Mouse (Mus musculus): ENCODE results near the gene Gm7075. TPM values are rescaled to one million over a fixed set of nuclear protein-coding genes. Genes with fewer than 3 reads are reported as not detected.
"Not testable (repeated sequence)": the region's sequence is repeated elsewhere in the genome, so short reads cannot be mapped to it uniquely, and the experiment has no call there.

Gene Gm7075
- not detected in 2 replicates for polyA plus RNA-seq (2011; ENCODE audit: insufficient read depth, insufficient read length, low replicate concordance, missing spikeins)

DNA sequence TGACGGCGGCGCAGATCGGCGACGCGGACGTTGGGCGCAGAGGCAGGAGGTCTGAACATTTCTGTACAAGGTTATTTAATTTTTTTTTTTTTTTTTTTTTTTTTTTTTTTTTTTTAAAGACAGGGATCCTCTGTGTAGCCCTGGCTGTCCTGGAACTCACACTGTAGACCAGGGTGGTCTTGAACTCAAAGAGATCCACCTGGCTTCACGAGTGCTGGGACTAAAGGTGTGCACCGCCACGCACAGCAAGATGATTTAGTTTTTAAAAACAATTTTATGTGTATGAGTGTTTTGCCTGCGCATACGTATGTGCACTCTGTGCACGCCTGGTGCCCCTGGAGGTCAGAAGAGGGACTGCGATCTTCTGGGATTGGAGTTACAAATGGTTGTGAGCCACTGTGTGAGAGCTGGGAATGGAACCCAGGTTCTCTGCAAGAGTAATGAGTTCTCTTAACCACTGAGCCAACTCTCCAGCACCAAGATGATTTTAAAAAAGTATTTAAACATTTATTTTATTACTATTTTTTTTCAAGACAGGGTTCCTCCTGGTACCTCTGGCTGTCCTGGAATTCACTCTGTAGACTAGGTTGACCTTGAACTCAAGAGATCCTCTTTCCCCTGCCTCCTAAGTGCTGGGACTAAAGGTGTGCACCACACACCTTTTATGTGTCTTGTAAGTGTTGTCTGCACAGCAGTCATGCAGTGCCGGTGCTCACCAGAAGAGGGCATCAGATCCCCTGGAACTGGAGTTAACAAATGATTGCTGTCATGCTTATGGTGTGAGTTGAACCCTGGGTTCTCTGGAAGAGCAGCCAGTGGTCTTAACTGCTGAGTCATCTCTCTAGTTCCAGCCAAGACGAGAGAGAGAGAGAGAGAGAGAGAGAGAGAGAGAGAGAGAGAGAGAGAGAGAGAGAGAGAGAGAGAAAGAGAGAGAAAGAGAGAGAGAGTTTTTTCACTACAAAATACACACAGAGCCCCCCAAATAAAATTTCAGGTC, at the start of gene Gm7075:
Gm7075 (minus strand) TSS at position 51 of the 997 bp plus-strand sequence.
- H3K4me3 ChIP-seq (replicated peaks; ENCODE audit: control insufficient read depth, low read depth, low read length): no peak within 1 kb of the TSS
- TF ChIP-seq POLR2A (IDR thresholded peaks at IDR 0.05; ENCODE audit: borderline replicate concordance, control insufficient read depth, low read depth, low read length): no peak
- peak; percentile 75 for TF ChIP-seq CTCF (IDR thresholded peaks at IDR 0.05; ENCODE audit: control insufficient read depth, insufficient read depth, low read length)
- 84% methylated on average over 18 of the region's 18 CpGs for WGBS
- H3K27ac ChIP-seq (ENCODE audit: control insufficient read depth, insufficient read depth, low read depth, low read length, poor library complexity): no peak within 1 kb of the TSS
- no peaks in the 10 kb centered on the region for H3K4me1 ChIP-seq (ENCODE audit: control insufficient read depth, insufficient read depth, low read length)

DNA sequence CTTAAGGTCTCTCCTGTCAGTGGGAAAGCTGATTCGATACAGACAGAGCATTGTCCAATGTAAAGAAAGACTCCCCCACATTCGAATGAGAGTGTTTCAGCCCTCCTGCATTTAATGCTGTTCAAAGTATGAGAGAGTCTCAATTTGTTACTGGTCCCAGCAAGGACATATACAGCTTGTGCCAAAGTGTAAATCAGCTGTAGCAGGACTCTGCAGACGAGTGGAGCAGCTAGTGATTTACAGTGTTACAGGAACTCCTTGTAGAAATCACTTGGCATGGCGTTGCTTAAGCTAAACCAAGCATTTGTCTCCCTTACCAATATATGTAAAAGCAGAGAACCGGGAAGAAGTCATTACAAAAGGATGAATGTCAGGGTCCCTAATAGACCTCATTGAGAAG, 39.3 kb upstream of the Gm7075 start:
- H3K4me1 ChIP-seq (ENCODE audit: control insufficient read depth, insufficient read depth, low read length): no peaks in the 10 kb centered on the region
- H3K27ac ChIP-seq (ENCODE audit: control insufficient read depth, insufficient read depth, low read depth, low read length, poor library complexity): no peak overlapping the region
- TF ChIP-seq CTCF (IDR thresholded peaks at IDR 0.05; ENCODE audit: control insufficient read depth, insufficient read depth, low read length) (no peak), POLR2A (IDR thresholded peaks at IDR 0.05; ENCODE audit: borderline replicate concordance, control insufficient read depth, low read depth, low read length) (no peak)
- no peak overlapping the region for H3K4me3 ChIP-seq (replicated peaks; ENCODE audit: control insufficient read depth, low read depth, low read length)
- 68% methylated on average over 5 of the region's 5 CpGs for WGBS

DNA sequence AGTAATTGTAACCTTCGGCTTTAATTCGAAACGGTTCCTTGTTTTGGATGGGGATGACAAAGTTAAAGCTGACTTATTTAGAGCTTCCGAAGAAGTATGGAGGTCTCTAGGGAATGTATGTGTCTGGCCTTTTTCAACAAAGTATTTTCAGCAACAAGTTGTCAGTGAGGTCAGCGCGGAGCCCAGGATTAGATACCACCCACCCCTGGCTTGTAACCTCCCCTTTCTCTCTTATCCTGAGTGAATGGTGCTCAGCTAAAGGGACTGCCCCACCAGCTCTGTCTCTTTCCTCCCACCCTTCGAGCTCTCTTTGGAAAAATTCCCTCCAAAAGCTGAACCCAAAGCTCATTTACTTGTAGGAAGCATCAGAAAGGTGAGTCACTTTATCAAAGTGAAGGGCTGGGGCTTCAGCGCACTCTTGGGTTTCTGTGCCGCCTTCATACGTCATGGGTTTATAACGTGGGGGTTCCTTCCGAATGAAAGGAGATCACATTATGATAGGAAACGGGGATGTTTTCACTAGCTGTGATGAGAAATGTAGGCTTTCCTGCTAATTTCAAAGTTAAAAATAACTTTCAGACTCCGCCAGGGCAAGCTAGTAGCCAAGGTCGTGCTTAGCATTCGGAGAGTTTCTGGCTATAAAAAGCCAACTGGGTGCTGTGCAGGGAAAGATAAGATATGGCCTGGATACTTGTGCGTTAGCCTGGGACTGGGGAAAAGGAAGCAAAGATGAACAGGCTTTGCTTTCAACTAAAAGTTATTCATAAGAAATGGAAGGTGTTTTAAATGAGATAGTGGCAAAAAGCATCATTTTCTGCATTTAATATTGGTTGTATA, 35.9 kb upstream of the Gm7075 start:
- WGBS: 78% methylated on average over 17 of the region's 17 CpGs

DNA sequence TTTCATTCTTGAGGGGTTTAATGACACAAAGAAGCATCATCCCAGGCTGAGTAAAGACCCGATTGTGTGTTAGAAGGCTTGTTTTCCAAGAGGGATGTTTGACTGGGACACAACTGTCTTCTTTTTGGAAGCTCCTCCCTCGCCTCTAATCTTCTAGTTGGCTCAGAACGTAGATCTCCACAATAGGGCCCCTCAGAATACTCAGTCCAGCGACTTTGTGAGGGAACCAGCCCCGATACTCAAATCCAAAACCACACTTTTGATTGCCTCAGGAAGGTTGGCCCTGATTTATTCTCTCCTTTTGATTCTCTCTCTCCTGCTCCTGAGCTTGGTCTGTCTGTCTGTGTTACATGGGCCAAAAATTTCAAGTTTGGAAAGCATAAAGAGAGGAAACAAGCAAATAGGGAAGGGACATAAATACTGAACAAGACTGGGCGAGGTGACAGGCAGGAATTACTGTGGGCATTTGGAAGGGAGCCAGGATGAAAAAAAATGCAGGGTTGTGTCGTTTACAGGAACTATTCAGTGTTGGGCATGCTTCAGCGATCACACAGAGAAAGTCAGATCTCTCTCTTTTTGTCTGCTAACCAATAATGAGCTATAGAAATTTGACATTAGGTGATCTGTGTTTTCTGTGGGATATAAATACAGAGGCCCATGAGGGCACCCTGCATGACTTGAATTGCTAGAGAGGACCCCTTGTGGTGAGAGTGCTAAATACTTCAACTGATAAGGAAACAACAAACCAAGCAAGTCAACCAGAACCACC, 33.7 kb upstream of the Gm7075 start:
- 23% methylated on average over 8 of the region's 8 CpGs for WGBS
- H3K4me3 ChIP-seq (replicated peaks; ENCODE audit: control insufficient read depth, low read depth, low read length): no peak overlapping the region
- H3K4me1 ChIP-seq (ENCODE audit: control insufficient read depth, insufficient read depth, low read length): no peaks in the 10 kb centered on the region
- TF ChIP-seq CTCF (IDR thresholded peaks at IDR 0.05; ENCODE audit: control insufficient read depth, insufficient read depth, low read length) (no peak), POLR2A (IDR thresholded peaks at IDR 0.05; ENCODE audit: borderline replicate concordance, control insufficient read depth, low read depth, low read length) (no peak)
- no peak overlapping the region for H3K27ac ChIP-seq (ENCODE audit: control insufficient read depth, insufficient read depth, low read depth, low read length, poor library complexity)

More for the DNA sequence above, 35.9 kb upstream of the Gm7075 start:
- H3K27ac ChIP-seq (ENCODE audit: control insufficient read depth, insufficient read depth, low read depth, low read length, poor library complexity): no peak overlapping the region
- H3K4me3 ChIP-seq (replicated peaks; ENCODE audit: control insufficient read depth, low read depth, low read length): no peak overlapping the region
- TF ChIP-seq POLR2A (IDR thresholded peaks at IDR 0.05; ENCODE audit: borderline replicate concordance, control insufficient read depth, low read depth, low read length): no peak
- no peak for TF ChIP-seq CTCF (IDR thresholded peaks at IDR 0.05; ENCODE audit: control insufficient read depth, insufficient read depth, low read length)
- H3K4me1 ChIP-seq (ENCODE audit: control insufficient read depth, insufficient read depth, low read length): no peaks in the 10 kb centered on the region

DNA sequence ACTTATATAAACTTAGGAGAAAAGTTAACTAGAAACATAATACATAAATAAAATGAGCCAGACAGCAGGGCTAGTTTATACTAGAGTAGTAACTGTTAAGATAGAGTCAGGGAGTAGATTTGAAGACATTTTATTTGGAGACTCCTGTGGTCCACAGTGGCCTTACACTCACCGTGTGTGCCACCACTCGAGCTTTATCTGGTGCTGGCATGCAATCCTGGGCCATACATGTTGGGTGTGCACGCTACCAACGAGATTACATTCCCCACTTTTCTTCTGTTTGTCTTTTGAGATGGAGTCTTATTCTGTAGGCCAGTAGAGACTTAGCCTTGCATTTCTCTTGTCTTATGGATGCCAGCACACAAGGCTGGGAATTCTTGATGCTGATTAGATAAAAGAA, 32.3 kb upstream of the Gm7075 start:
- no peak for TF ChIP-seq CTCF (IDR thresholded peaks at IDR 0.05; ENCODE audit: control insufficient read depth, insufficient read depth, low read length)
- TF ChIP-seq POLR2A (IDR thresholded peaks at IDR 0.05; ENCODE audit: borderline replicate concordance, control insufficient read depth, low read depth, low read length): no peak
- no peaks in the 10 kb centered on the region for H3K4me1 ChIP-seq (ENCODE audit: control insufficient read depth, insufficient read depth, low read length)
- H3K4me3 ChIP-seq (replicated peaks; ENCODE audit: control insufficient read depth, low read depth, low read length): no peak overlapping the region
- H3K27ac ChIP-seq (ENCODE audit: control insufficient read depth, insufficient read depth, low read depth, low read length, poor library complexity): no peak overlapping the region
- 70% methylated on average over 4 of the region's 4 CpGs for WGBS

GRCm38 (mm10) chr10:63444602-63445387, 23.2 kb upstream of the Gm7075 start:
- H3K4me3 ChIP-seq (replicated peaks; ENCODE audit: control insufficient read depth, low read depth, low read length); H3K4me1 ChIP-seq (ENCODE audit: control insufficient read depth, insufficient read depth, low read length): not testable (repeated sequence)
- peak overlapping the region; percentile 69 for H3K27ac ChIP-seq (ENCODE audit: control insufficient read depth, insufficient read depth, low read depth, low read length, poor library complexity)
- WGBS: 74% methylated on average over 13 of the region's 13 CpGs

GRCm38 (mm10) chr10:63439694-63440228, 18.2 kb upstream of the Gm7075 start:
- 41% methylated on average over 7 of the region's 7 CpGs for WGBS
- Histone ChIP-seq H3K27ac (ENCODE audit: control insufficient read depth, insufficient read depth, low read depth, low read length, poor library complexity) (no peak overlapping the region), H3K4me1 (ENCODE audit: control insufficient read depth, insufficient read depth, low read length) (no peaks in the 10 kb centered on the region), H3K4me3 (replicated peaks; ENCODE audit: control insufficient read depth, low read depth, low read length) (no peak overlapping the region)
- TF ChIP-seq POLR2A (IDR thresholded peaks at IDR 0.05; ENCODE audit: borderline replicate concordance, control insufficient read depth, low read depth, low read length) (no peak), CTCF (IDR thresholded peaks at IDR 0.05; ENCODE audit: control insufficient read depth, insufficient read depth, low read length) (no peak)
